Mouse (Mus musculus): ENCODE data around the gene Tmem179b.

The Tmem179b gene

DNA sequence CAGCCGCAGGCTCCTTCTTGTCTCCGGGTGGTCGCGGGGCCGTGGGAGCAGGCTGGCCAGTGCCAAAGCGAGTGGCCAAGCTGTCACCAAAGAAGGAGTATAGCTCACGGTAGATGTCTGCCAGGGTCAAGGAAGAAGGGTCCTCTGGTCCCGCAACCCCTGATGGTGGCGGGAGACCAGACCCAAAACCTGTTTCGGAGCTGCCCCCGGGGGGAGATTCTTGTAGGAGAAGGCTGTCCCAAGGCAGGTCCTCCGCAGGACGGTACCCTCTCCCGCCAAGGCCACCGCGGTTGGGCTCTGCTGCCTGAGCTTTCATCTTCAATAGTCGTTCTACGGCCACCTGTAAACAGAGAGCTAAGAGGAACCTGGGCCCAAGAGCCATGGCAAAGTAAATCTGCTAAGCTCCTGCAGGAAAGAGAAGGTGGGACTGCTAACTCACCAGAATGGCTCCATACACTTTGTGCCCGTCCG lies 719 bp upstream of the Tmem179b start:
- no peak for DNase-seq

- no peak for DNase-seq
Measured at GRCm38 (mm10) chr19:8773409-8773808, 858 bp downstream of the Tmem179b start.

- no peak for DNase-seq
Measured at GRCm38 (mm10) chr19:8772996-8773395, 1.3 kb downstream of the Tmem179b start.

- DNase-seq = peak; percentile 79 to 83
Measured at GRCm38 (mm10) chr19:8770567-8771270, 3.5 kb downstream of the Tmem179b start, which contains the start of gene Tmem223. TSS of gene Tmem223 (plus strand) at chr19:8770996.

- DNase-seq = no peak
Measured at GRCm38 (mm10) chr19:8765562-8765961, 8.7 kb downstream of the Tmem179b start.

DNA sequence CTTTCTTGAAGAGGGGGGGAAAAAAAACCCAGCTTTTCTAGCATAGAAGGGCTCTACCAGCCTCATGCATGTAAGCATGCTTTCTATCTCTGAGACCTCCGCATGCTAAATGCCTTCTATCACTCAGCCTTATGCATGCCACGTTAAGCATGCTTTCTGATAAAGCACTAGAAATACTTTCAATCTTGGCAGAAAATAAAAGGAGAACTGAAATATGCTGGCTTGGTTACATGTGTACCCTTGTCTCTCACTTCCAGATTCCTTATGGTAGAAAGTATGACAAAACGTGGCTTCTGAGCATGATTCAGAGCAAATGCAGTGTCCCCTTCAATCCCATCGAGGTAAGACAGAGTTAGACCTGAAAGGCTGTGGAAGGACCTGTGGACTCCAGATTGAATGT lies 11.0 kb downstream of the Tmem179b start:
- no peak for DNase-seq

DNA sequence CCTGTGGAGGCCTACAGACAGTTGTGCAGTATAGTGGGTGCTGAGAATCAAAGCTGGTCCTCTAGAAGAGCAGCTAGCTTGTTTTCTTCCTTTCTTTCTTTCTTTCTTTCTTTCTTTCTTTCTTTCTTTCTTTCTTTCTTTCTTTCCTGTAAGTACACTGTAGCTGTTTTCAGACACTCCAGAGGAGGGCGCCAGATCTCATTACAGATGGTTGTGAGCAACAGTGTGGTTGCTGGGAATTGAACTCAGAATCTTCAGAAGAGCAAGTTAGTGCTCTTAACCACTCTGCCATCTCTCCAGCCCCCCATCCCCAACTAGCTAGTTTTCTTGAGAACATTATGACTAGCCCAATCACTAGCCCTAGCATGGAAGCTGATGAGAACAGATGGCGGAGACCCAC lies 13.5 kb downstream of the Tmem179b start:
- DNase-seq = no peak

- DNase-seq = no peak
Measured at GRCm38 (mm10) chr19:8758899-8759298, 15.4 kb downstream of the Tmem179b start.

DNA sequence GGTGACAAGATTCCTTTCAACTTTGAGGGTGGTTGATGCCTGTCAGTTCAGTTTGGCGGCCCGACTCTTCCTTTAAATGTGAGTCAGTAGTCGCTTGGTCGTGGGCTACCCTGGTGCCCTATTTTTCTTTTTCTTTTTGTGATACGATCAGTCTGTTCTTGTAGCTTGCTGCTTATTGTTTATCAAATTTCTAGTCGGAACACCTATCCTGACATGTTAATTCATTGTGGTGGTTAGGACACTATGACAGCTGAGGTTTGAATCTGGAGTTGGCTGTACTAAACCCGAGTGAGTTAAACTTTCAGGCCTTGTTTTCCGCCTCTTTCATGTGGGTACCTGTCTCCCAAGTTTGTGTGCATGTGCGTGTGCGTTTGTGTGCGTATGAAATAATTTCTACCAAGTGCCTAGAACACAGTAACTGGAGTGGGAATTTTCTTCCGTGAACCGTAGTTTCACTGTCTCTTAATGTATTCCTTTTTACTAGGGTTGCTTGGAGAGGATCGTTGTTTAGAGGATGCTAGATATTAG lies 16.7 kb downstream of the Tmem179b start:
- no peak for DNase-seq

GRCm38 (mm10) chr19:8756635-8757387 lies 17.5 kb downstream of the Tmem179b start, which contains the start of gene Nxf1:
TSS of gene Nxf1 (plus strand) at chr19:8757073.
- peak; percentile 89 to 92 for DNase-seq

GRCm38 (mm10) chr19:8755652-8756051 lies 18.6 kb downstream of the Tmem179b start:
- no peak for DNase-seq

- no peak for DNase-seq
Measured at GRCm38 (mm10) chr19:8747368-8747767, 26.9 kb downstream of the Tmem179b start.

- DNase-seq = no peak
Measured at GRCm38 (mm10) chr19:8745382-8745781, 28.9 kb downstream of the Tmem179b start.

- no peak for DNase-seq
Measured at GRCm38 (mm10) chr19:8742176-8742575, 32.1 kb downstream of the Tmem179b start.

GRCm38 (mm10) chr19:8741243-8741869 lies 32.9 kb downstream of the Tmem179b start, which contains the start of gene Stx5a:
TSS of gene Stx5a (plus strand) at chr19:8741413.
- peak; percentile 97 to 98 for DNase-seq

- DNase-seq = no peak
Measured at GRCm38 (mm10) chr19:8740603-8741002, 33.7 kb downstream of the Tmem179b start, which contains the start of gene 1700092M07Rik. TSS of gene 1700092M07Rik (plus strand) at chr19:8740718.

- no peak for DNase-seq
Measured at GRCm38 (mm10) chr19:8739646-8740045, 34.6 kb downstream of the Tmem179b start.

DNA sequence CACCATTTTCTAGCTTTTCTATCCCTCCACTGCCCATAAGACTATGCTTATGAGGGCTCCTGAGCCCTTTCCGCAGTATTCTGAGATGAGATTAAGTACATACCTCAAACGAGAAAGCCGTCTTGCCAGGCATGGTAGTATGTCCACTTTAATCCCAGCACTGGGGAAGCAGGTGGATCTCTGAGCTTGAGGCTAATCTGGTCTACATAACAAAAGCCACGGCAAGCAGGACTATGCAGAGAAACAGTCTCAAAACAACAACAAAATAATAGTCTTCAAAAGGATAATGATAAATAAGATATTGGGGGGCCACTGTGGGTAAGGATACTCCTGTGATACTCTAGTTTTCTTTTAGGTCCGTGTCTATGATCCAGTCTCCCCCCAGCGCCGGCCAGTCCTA lies 35.4 kb downstream of the Tmem179b start:
- DNase-seq = no peak

- DNase-seq = no peak
Measured at GRCm38 (mm10) chr19:8736160-8736467, 38.2 kb downstream of the Tmem179b start.

DNA sequence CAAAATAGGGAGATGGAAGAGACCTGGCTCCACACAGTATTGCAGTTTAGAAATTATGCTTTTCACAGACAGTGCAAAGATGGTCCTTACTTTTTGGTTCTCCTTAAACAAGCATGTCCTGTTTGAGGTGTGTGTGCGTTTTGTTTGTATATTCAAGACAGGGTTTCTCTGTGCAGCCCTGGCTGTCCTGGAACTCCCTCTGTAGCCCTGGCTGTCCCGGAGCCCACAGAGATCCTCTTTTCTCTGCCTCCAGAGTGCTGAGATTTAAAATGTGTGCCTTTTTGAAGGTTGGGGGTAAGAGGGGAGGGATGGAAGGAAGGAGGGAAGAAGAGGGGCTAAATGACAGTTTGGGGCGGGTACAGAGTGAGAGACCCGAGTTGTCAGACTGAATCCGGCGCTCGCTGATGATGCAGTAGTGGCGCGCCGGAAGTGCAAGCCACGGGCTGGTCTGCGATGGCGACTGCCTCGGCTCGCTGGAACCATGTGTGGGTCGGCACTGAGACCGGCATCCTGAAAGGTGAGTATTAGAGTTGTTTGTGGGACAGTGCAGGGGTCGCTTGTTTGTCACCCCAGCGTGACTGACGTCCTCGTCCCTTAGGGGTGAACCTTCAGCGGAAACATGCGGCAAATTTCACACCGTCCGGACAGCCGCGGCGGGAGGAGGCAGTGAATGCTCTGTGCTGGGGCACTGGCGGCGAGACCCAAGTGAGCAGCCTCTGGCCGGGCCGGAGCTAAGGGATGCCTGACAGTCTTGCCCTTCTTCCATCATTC lies 38.7 kb downstream of the Tmem179b start, which contains the start of gene Wdr74:
Wdr74 (plus strand) TSS at position 439 of the 771 bp plus-strand sequence.
- peak; percentile 89 to 92 for DNase-seq

GRCm38 (mm10) chr19:8734334-8734733 lies 39.9 kb downstream of the Tmem179b start:
- no peak for DNase-seq
